Mouse (Mus musculus): Measurements from ENCODE around the gene Nip7. TPM values are rescaled to one million over a fixed set of nuclear protein-coding genes. Genes with fewer than 3 reads are reported as not detected.
A peak's percentile ranks its signal among the peaks of the same experiment; 100 is the strongest.

Nip7 gene
- total and polyA plus RNA-seq, 2 experiments: 16.0 to 17.8 TPM

DNA sequence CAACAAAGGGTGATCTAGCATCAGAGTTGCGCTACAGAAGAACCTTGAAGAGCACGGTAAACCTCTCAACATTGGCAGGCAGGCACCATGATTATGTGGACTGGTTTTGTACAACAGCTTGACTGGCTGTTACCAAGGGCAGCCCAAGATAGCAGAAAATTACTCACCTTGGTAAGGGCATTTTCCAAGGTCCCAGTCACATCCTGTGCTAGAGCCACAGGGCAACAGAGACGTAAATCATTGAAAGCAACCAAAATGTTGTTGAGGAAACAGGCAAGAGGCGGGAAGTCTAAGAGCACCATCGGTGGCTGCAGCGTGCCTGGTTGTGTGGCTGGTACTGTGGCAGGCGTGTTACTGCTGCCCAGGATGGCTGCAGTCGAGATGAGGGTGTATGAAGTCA is 4.6 kb upstream of the Nip7 start:
- no peak for TF ChIP-seq CTCF (IDR thresholded peaks at IDR 0.05; ENCODE audit: low read depth, low read length)
- no peak for TF ChIP-seq POLR2A (IDR thresholded peaks at IDR 0.05; ENCODE audit: extremely low read depth, insufficient read depth, low read length)

DNA sequence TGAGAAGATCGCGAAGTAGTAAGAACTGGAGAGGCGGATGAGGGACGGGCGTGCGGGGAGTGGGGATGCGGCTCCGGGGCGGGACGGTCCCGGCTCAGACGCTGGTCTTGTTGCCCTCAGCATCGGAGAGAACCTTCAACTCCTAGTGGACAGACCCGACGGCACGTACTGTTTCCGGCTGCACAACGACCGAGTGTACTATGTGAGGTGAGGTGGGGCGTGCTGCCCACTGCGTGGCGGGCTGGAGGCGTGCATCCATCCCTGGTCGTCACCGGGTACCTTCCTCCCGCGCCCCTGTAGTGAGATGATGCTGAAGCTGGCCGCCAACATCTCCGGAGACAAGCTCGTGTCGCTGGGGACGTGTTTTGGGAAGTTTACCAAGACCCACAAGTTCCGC is 294 bp downstream of the Nip7 start:
- Histone ChIP-seq H3K27ac (replicated peaks; ENCODE audit: insufficient read depth, low read depth, low read length) (no peak overlapping the region), H3K4me3 (ENCODE audit: insufficient read depth, low read depth, low read length) (peak overlapping the region; percentile 73), H3K9ac (ENCODE audit: low read depth, low read length) (peak overlapping the region; percentile 63), H3K4me1 (ENCODE audit: control insufficient read depth, insufficient read depth, low read length) (peaks cover 4% of the 10 kb centered on the region), H3K27me3 (ENCODE audit: control insufficient read depth, insufficient read depth, low read length) (no peaks in the 10 kb centered on the region), H3K36me3 (ENCODE audit: control insufficient read depth, insufficient read depth, low read length) (peaks cover 19% of the 10 kb centered on the region), H3K79me2 (ENCODE audit: control insufficient read depth, insufficient read depth, low read length) (peaks cover 7% of the 10 kb centered on the region; the same call in 1 of the 2 replicates)
- WGBS: 1% methylated on average over 33 of the region's 33 CpGs
- no peak for DNase-seq (ENCODE audit: extremely low read depth, low read depth, low spot score)
- TF ChIP-seq CTCF (IDR thresholded peaks at IDR 0.05; ENCODE audit: low read depth, low read length): no peak
- no peak for TF ChIP-seq POLR2A (IDR thresholded peaks at IDR 0.05; ENCODE audit: extremely low read depth, insufficient read depth, low read length)

More for the DNA sequence above, 4.6 kb upstream of the Nip7 start:
- Histone ChIP-seq H3K9ac (ENCODE audit: low read depth, low read length) (no peak overlapping the region), H3K4me1 (ENCODE audit: control insufficient read depth, insufficient read depth, low read length) (peaks cover 7% of the 10 kb centered on the region; the same call in 1 of the 2 replicates), H3K27me3 (ENCODE audit: control insufficient read depth, insufficient read depth, low read length) (no peaks in the 10 kb centered on the region), H3K27ac (replicated peaks; ENCODE audit: insufficient read depth, low read depth, low read length) (no peak overlapping the region), H3K79me2 (ENCODE audit: control insufficient read depth, insufficient read depth, low read length) (peaks cover 7% of the 10 kb centered on the region; the same call in 1 of the 2 replicates), H3K36me3 (ENCODE audit: control insufficient read depth, insufficient read depth, low read length) (peaks cover 21% of the 10 kb centered on the region), H3K4me3 (ENCODE audit: insufficient read depth, low read depth, low read length) (no peak overlapping the region)
- DNase-seq (ENCODE audit: extremely low read depth, low read depth, low spot score): no peak
- 96% methylated on average over 8 of the region's 8 CpGs for WGBS

DNA sequence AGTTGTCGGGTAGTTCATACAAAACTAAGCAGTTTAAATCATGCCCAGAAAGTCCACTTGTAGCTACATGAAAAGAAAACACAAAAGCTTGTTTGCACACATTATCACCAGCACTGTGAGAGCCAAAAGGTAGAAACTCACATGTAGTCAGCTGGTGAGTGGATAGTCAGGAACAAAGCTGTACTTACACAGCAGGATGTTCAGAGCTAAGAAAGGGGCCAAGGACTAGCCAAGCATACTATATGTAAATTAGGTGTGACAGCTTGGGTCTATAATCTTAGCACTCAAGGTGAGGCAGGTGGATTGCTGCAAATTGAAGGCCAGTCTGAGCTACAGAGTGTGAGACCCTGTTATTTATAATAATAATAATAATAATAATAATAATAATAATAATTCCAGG is 5.9 kb downstream of the Nip7 start:
- Histone ChIP-seq H3K79me2 (ENCODE audit: control insufficient read depth, insufficient read depth, low read length) (no peaks in the 10 kb centered on the region), H3K9ac (ENCODE audit: low read depth, low read length) (no peak overlapping the region), H3K36me3 (ENCODE audit: control insufficient read depth, insufficient read depth, low read length) (peaks cover 7% of the 10 kb centered on the region), H3K4me1 (ENCODE audit: control insufficient read depth, insufficient read depth, low read length) (no peaks in the 10 kb centered on the region), H3K27ac (replicated peaks; ENCODE audit: insufficient read depth, low read depth, low read length) (no peak overlapping the region), H3K4me3 (ENCODE audit: insufficient read depth, low read depth, low read length) (no peak overlapping the region), H3K27me3 (ENCODE audit: control insufficient read depth, insufficient read depth, low read length) (no peaks in the 10 kb centered on the region)
- no peak for TF ChIP-seq POLR2A (IDR thresholded peaks at IDR 0.05; ENCODE audit: extremely low read depth, insufficient read depth, low read length)
- TF ChIP-seq CTCF (IDR thresholded peaks at IDR 0.05; ENCODE audit: low read depth, low read length): no peak
- DNase-seq (ENCODE audit: extremely low read depth, low read depth, low spot score): no peak
- 78% methylated on average over 1 of the region's 1 CpGs for WGBS

DNA sequence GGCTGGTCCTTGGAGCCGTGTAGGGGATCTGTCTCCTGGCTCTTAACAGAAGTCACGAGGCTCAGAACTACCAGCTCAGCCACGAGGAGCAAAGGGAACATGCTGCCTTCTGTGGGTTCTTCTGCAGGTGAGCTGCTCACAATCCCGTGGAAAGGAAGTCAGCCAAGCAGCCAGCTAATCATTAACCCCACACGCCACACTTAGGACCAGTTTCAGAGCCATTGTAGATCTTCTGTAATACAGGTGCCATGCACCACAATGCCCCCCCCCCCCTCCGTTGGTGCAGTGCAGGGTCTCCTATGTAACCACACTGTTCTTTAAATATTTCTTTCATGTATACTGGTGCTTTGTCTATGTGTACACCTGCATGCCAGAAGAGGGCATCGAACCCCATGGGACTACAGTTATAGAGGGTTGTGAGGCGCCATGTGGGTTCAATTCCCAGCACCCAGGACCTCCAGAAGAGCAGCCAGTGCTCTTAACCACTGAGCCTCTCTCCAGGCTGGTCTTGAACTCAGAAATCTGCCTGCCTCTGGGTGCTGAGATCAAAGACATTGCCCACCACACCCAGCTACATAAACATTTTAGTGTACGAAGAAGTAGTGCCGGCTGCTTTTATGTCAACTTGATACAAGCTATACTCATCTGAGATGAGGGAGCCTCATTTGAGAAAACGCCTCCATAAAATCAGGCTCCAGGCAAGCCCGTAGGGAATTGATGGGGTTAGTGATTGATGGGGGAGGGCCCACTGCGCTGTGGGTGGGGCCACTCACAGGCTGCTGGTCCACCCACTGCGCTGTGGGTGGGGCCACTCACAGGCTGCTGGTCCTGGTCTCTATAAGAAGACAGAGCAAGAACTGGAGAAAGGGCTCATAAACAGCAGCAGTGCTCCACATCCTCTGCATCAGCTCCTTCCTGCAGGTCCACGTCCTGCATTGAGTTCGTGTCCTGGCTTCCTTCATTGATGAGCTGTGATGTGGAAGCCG is 9.1 kb downstream of the Nip7 start, which contains the start of gene Tmed6:
TSS of gene Tmed6 (minus strand) at position 134 of the 986 bp plus-strand sequence.
- Histone ChIP-seq H3K27me3 (ENCODE audit: control insufficient read depth, insufficient read depth, low read length) (no peaks in the 10 kb centered on the region), H3K9ac (ENCODE audit: low read depth, low read length) (no peak within 1 kb of the TSS), H3K36me3 (ENCODE audit: control insufficient read depth, insufficient read depth, low read length) (peaks cover 6% of the 10 kb centered on the region), H3K4me1 (ENCODE audit: control insufficient read depth, insufficient read depth, low read length) (no peaks in the 10 kb centered on the region), H3K27ac (replicated peaks; ENCODE audit: insufficient read depth, low read depth, low read length) (no peak within 1 kb of the TSS), H3K4me3 (ENCODE audit: insufficient read depth, low read depth, low read length) (no peak within 1 kb of the TSS), H3K79me2 (ENCODE audit: control insufficient read depth, insufficient read depth, low read length) (no peaks in the 10 kb centered on the region)
- WGBS: 45% methylated on average over 17 of the region's 17 CpGs
- peak; percentile 29 for DNase-seq (ENCODE audit: extremely low read depth, low read depth, low spot score)
- TF ChIP-seq POLR2A (IDR thresholded peaks at IDR 0.05; ENCODE audit: extremely low read depth, insufficient read depth, low read length): no peak
- no peak for TF ChIP-seq CTCF (IDR thresholded peaks at IDR 0.05; ENCODE audit: low read depth, low read length)

DNA sequence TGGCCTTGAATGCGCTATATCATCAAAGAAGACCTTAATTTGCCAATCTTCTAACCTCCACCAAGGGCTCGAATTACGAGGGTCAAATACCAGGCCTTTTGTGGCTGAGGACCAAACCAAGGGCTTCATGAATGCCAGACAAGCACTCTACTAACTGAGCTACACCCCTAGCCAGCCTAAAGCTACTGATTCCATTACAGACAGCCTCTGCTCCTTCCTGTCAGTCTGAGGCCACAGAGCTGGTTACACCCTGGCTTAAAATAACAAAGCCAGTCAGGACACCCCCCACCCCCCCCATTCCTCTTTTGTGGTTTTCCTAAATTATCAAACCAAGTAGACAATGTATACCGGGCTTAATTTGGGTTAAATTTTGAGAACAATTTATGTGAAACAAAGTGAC is 17.0 kb downstream of the Nip7 start:
- H3K4me3 ChIP-seq (ENCODE audit: insufficient read depth, low read depth, low read length): no peak overlapping the region
- no peak for DNase-seq (ENCODE audit: extremely low read depth, low read depth, low spot score)
- no peak overlapping the region for H3K27ac ChIP-seq (replicated peaks; ENCODE audit: insufficient read depth, low read depth, low read length)
- no peaks in the 10 kb centered on the region for H3K79me2 ChIP-seq (ENCODE audit: control insufficient read depth, insufficient read depth, low read length)
- H3K27me3 ChIP-seq (ENCODE audit: control insufficient read depth, insufficient read depth, low read length): no peaks in the 10 kb centered on the region
- H3K36me3 ChIP-seq (ENCODE audit: control insufficient read depth, insufficient read depth, low read length): peaks cover 17% of the 10 kb centered on the region
- no peak for TF ChIP-seq CTCF (IDR thresholded peaks at IDR 0.05; ENCODE audit: low read depth, low read length)
- TF ChIP-seq POLR2A (IDR thresholded peaks at IDR 0.05; ENCODE audit: extremely low read depth, insufficient read depth, low read length): no peak
- no peak overlapping the region for H3K9ac ChIP-seq (ENCODE audit: low read depth, low read length)
- no peaks in the 10 kb centered on the region for H3K4me1 ChIP-seq (ENCODE audit: control insufficient read depth, insufficient read depth, low read length)
- WGBS: 95% methylated on average over 4 of the region's 4 CpGs

DNA sequence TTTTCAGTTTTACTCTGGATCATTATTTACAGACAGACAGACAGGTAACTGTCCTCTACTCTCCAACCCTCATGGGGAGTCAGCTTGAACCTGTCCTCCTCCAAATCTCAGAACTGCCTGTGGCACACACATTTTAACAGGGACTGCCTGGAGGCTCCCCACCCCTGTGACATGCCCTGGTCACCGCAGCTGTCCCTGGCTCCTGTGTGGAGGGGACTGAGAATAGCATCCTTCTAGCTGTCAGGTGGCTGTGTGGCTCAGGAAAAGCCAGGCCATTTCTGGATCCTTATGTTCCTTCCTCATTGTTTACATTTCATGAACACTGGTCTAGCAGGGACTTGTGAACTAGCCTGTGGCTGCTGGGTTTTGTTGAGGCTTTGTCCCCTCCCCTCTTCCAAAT is 17.5 kb downstream of the Nip7 start:
- DNase-seq (ENCODE audit: extremely low read depth, low read depth, low spot score): no peak
- Histone ChIP-seq H3K27me3 (ENCODE audit: control insufficient read depth, insufficient read depth, low read length) (no peaks in the 10 kb centered on the region), H3K9ac (ENCODE audit: low read depth, low read length) (no peak overlapping the region), H3K36me3 (ENCODE audit: control insufficient read depth, insufficient read depth, low read length) (peaks cover 21% of the 10 kb centered on the region), H3K79me2 (ENCODE audit: control insufficient read depth, insufficient read depth, low read length) (no peaks in the 10 kb centered on the region), H3K27ac (replicated peaks; ENCODE audit: insufficient read depth, low read depth, low read length) (no peak overlapping the region), H3K4me3 (ENCODE audit: insufficient read depth, low read depth, low read length) (no peak overlapping the region), H3K4me1 (ENCODE audit: control insufficient read depth, insufficient read depth, low read length) (no peaks in the 10 kb centered on the region)
- 89% methylated on average over 1 of the region's 1 CpGs for WGBS
- TF ChIP-seq POLR2A (IDR thresholded peaks at IDR 0.05; ENCODE audit: extremely low read depth, insufficient read depth, low read length) (no peak), CTCF (IDR thresholded peaks at IDR 0.05; ENCODE audit: low read depth, low read length) (no peak)

Data from liver, adult 2 months (tissue).